Mouse (Mus musculus) liver, adult 2 months (tissue): ENCODE results near the gene Dcaf17. TPM values are rescaled to one million over a fixed set of nuclear protein-coding genes. Genes with fewer than 3 reads are reported as not detected.

ENCODE experiments used
- DNase-seq: peaks from one replicate; pipeline ENCODE4 v3.0.0-alpha.2; 2011; ENCODE audit warnings: low read depth, low spot score; ENCODE audit errors: extremely low read depth
- H3K27ac ChIP-seq: fragments of 200-500 bp; replicated peaks from 2 replicates; pipeline ENCODE4 v1.5.1; 2012; ENCODE audit warnings: low read depth, mild to moderate bottlenecking, control low read depth, inconsistent platforms, low read length; ENCODE audit not compliant: insufficient read depth
- H3K27me3 ChIP-seq: fragments of 200-500 bp; 2 replicates; pipeline ENCODE4 v1.6.1; 2012; ENCODE audit warnings: mild to moderate bottlenecking, moderate library complexity, low read length, inconsistent platforms; ENCODE audit not compliant: control insufficient read depth, insufficient read depth
- H3K36me3 ChIP-seq: fragments of 200-500 bp; 2 replicates; pipeline ENCODE4 v1.6.1; 2012; ENCODE audit warnings: low read length, inconsistent platforms; ENCODE audit not compliant: control insufficient read depth, insufficient read depth
- H3K4me1 ChIP-seq: fragments of 200-500 bp; 2 replicates; pipeline ENCODE4 v1.6.1; 2011; ENCODE audit warnings: low read length; ENCODE audit not compliant: control insufficient read depth, insufficient read depth
- H3K4me3 ChIP-seq: fragments of 200-500 bp; 2 replicates; pipeline ENCODE4 v1.5.1; 2011; ENCODE audit warnings: low read depth, mild to moderate bottlenecking, control low read depth, low read length, moderate library complexity; ENCODE audit not compliant: insufficient read depth
- H3K79me2 ChIP-seq: fragments of 200-500 bp; 2 replicates; pipeline ENCODE4 v1.6.1; 2012; ENCODE audit warnings: inconsistent platforms, mild to moderate bottlenecking, low read length, moderate library complexity; ENCODE audit not compliant: control insufficient read depth, insufficient read depth
- H3K9ac ChIP-seq: fragments of 200-500 bp; 2 replicates; pipeline ENCODE4 v1.6.1; 2012; ENCODE audit warnings: low read depth, mild to moderate bottlenecking, control low read depth, inconsistent platforms, low read length
- CTCF ChIP-seq: fragments of 200-500 bp; IDR thresholded peaks from 2 replicates; pipeline ENCODE4 v1.5.1; 2011; ENCODE audit warnings: low read depth, low read length, control low read depth
- POLR2A ChIP-seq: fragments of 200-500 bp; IDR thresholded peaks from 2 replicates; pipeline ENCODE4 v1.6.1; 2011; ENCODE audit warnings: low read length, control low read depth; ENCODE audit not compliant: insufficient read depth; ENCODE audit errors: extremely low read depth
- WGBS: fragments of 180-500 bp; shearing (Covaris S2); methylation state at CpG from one replicate; pipeline ENCODE4 v1.1.7; 2018; 5-methylcytosine and 5-hydroxymethylcytosine counted together
- polyA plus RNA-seq: library from polyadenylated mRNA; depleted of rRNA; stranded (reverse); fragments of >200 nt; gene quantifications from 2 replicates; pipeline ENCODE4 v1.2.3, GENCODE M21; 2012
- total RNA-seq: library from RNA; depleted of rRNA; stranded (reverse); fragments of >200 nt; gene quantifications from 2 replicates; pipeline ENCODE4 v1.2.3, GENCODE M21; 2014

Gene Dcaf17
- total and polyA plus RNA-seq, 2 experiments, result 2.8 to 9.5 TPM

DNA sequence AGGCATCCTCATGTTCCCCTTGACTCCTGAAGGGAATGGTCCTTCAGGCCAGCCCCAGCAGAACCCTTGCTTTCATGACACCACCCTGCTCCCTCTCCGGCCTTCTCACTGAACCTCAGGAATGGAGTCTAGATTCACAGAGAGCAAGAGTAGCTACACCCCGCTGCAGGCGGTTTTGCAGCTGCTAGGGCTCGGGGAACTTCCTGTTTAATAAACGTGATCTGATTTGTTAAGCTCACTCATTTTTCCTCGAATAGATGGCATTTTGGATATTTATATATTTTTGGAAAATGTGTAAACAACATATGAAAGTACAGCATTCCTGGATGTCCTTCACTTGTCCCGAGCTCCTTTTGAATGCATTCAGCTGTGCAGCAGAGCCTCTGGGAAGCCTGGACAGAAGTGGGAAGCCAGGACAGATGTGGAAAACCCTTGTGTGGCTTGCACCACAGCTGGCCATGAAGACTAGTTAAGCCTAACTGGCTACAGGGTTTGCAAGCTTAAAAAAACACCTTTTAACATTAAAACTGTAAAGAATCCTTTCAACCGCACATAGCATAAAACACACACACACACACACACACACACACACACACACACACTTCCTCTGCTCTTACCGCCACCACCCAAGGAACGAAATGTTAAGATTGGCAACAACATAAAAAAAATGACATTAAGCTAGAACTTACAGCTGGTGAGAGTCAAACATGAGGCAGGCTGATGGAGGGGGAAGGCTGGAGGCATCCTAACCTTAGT is 72.8 kb downstream of the Dcaf17 start:
- Histone ChIP-seq H3K36me3 (no peaks in the 10 kb centered on the region), H3K79me2 (no peaks in the 10 kb centered on the region), H3K4me3 (no peak overlapping the region), H3K9ac (no peak overlapping the region), H3K27ac (no peak overlapping the region), H3K27me3 (no peaks in the 10 kb centered on the region), H3K4me1 (no peaks in the 10 kb centered on the region)
- DNase-seq, result no peak
- 80% methylated on average over 10 of the region's 10 CpGs for WGBS
- TF ChIP-seq POLR2A (no peak), CTCF (no peak)

- no peak for DNase-seq
- Histone ChIP-seq H3K36me3 (no peaks in the 10 kb centered on the region), H3K27me3 (no peaks in the 10 kb centered on the region), H3K4me3 (no peak overlapping the region), H3K9ac (no peak overlapping the region), H3K27ac (no peak overlapping the region), H3K79me2 (no peaks in the 10 kb centered on the region), H3K4me1 (no peaks in the 10 kb centered on the region)
- no peak for TF ChIP-seq CTCF
- no peak for TF ChIP-seq POLR2A
- WGBS, result 90% methylated on average over 2 of the region's 2 CpGs
Measured at GRCm38 (mm10) chr2:71130366-71130765, 75.2 kb downstream of the Dcaf17 start.

GRCm38 (mm10) chr2:71131866-71132496 is 76.9 kb downstream of the Dcaf17 start:
- TF ChIP-seq CTCF, result no peak
- no peak for TF ChIP-seq POLR2A
- Histone ChIP-seq H3K36me3 (no peaks in the 10 kb centered on the region), H3K4me3 (no peak overlapping the region), H3K4me1 (no peaks in the 10 kb centered on the region), H3K9ac (no peak overlapping the region), H3K79me2 (no peaks in the 10 kb centered on the region), H3K27ac (no peak overlapping the region), H3K27me3 (no peaks in the 10 kb centered on the region)
- WGBS, result 79% methylated on average over 3 of the region's 3 CpGs
- no peak for DNase-seq

- Histone ChIP-seq H3K27ac (no peak overlapping the region), H3K36me3 (no peaks in the 10 kb centered on the region), H3K79me2 (no peaks in the 10 kb centered on the region), H3K9ac (no peak overlapping the region), H3K4me3 (no peak overlapping the region), H3K4me1 (no peaks in the 10 kb centered on the region), H3K27me3 (no peaks in the 10 kb centered on the region)
- DNase-seq, result no peak
- 90% methylated on average over 9 of the region's 9 CpGs for WGBS
- no peak for TF ChIP-seq POLR2A
- TF ChIP-seq CTCF, result no peak
Measured at GRCm38 (mm10) chr2:71134041-71134505, 78.9 kb downstream of the Dcaf17 start.

GRCm38 (mm10) chr2:71134836-71135235 is 79.7 kb downstream of the Dcaf17 start:
- Histone ChIP-seq H3K4me1 (no peaks in the 10 kb centered on the region), H3K4me3 (no peak overlapping the region), H3K27me3 (no peaks in the 10 kb centered on the region), H3K79me2 (no peaks in the 10 kb centered on the region), H3K36me3 (no peaks in the 10 kb centered on the region), H3K9ac (no peak overlapping the region), H3K27ac (no peak overlapping the region)
- TF ChIP-seq CTCF, result no peak
- no peak for TF ChIP-seq POLR2A
- 80% methylated on average over 5 of the region's 5 CpGs for WGBS
- no peak for DNase-seq

GRCm38 (mm10) chr2:71140622-71141021 is 85.5 kb downstream of the Dcaf17 start:
- DNase-seq, result no peak
- H3K9ac ChIP-seq, result no peak overlapping the region
- no peaks in the 10 kb centered on the region for H3K79me2 ChIP-seq
- TF ChIP-seq POLR2A (no peak), CTCF (no peak)
- no peak overlapping the region for H3K27ac ChIP-seq
- H3K27me3 ChIP-seq, result no peaks in the 10 kb centered on the region
- H3K36me3 ChIP-seq, result no peaks in the 10 kb centered on the region
- H3K4me3 ChIP-seq, result no peak overlapping the region
- WGBS, result 80% methylated on average over 4 of the region's 4 CpGs
- H3K4me1 ChIP-seq, result no peaks in the 10 kb centered on the region
